Mouse (Mus musculus) adrenal gland, postnatal 36 days (tissue): ENCODE data around the gene Micu2. TPM values are rescaled to one million over a fixed set of nuclear protein-coding genes. Genes with fewer than 3 reads are reported as not detected.
"Not testable (repeated sequence)": the region's sequence is repeated elsewhere in the genome, so short reads cannot be mapped to it uniquely, and the experiment has no call there.

Source experiments
- DNase-seq, 2 experiments: peaks; one replicate each; pipeline ENCODE4 v3.0.0; 2021; ENCODE audit warnings: mixed read lengths in 1 of 2
- total RNA-seq, 2 experiments: library from RNA; stranded (reverse); gene quantifications; 2 replicates each; pipeline ENCODE4 v1.2.3; 2021

The Micu2 gene
- total RNA-seq, 2 experiments from 2014 or later: 49.9 to 72.6 TPM

- DNase-seq: not testable (repeated sequence)
Observed at GRCm38 (mm10) chr14:57896088-57896871, 102.8 kb downstream of the Micu2 start.

- peak; percentile 37 to 58 for DNase-seq
Observed at GRCm38 (mm10) chr14:57894346-57894745, 104.7 kb downstream of the Micu2 start.

GRCm38 (mm10) chr14:57892961-57893360 is 106.1 kb downstream of the Micu2 start:
- no peak for DNase-seq

- DNase-seq: peak; percentile 96 to 98
Observed at GRCm38 (mm10) chr14:57890011-57890842, 108.8 kb downstream of the Micu2 start, which contains the start of gene Zdhhc20. TSS of gene Zdhhc20 (minus strand) at chr14:57890276.

GRCm38 (mm10) chr14:57889541-57890010 is 109.5 kb downstream of the Micu2 start:
- DNase-seq: peak; percentile 45 to 64

GRCm38 (mm10) chr14:57887171-57887570 is 111.9 kb downstream of the Micu2 start:
- DNase-seq: no peak

- no peak for DNase-seq
Observed at GRCm38 (mm10) chr14:57886032-57886431, 113.0 kb downstream of the Micu2 start.

GRCm38 (mm10) chr14:57883341-57883740 is 115.7 kb downstream of the Micu2 start:
- peak; percentile 39 to 50 for DNase-seq

GRCm38 (mm10) chr14:57882720-57883119 is 116.3 kb downstream of the Micu2 start:
- DNase-seq: peak; percentile 25 to 30

GRCm38 (mm10) chr14:57881793-57882192 is 117.3 kb downstream of the Micu2 start:
- peak; percentile 89 for DNase-seq

- DNase-seq: no peak
Observed at GRCm38 (mm10) chr14:57881074-57881473, 118.0 kb downstream of the Micu2 start.

- no peak for DNase-seq
Observed at GRCm38 (mm10) chr14:57877921-57878320, 121.1 kb downstream of the Micu2 start.

GRCm38 (mm10) chr14:57866676-57867276 is 132.3 kb downstream of the Micu2 start:
- DNase-seq: no peak

Other genes starting within 250 kb of the Micu2 start
- 10 to 100 TPM; 51.6 to 59.1 TPM for gene Lats2, start 240.9 kb downstream of the Micu2 start, total RNA-seq
- 10 to 100 TPM; 59.7 to 68.0 TPM for gene Sap18, start 201.1 kb downstream of the Micu2 start, total RNA-seq
- 1 to 10 TPM in 1 of 2 experiments, under 1 TPM in 1; 0.82 to 1.5 TPM for gene Ska3, start 173.1 kb downstream of the Micu2 start, total RNA-seq
- gene Mrpl57, start 173.0 kb downstream of the Micu2 start, total RNA-seq: 100 to 1,000 TPM; 104 to 128 TPM
- gene Zdhhc20, start 109.0 kb downstream of the Micu2 start, total RNA-seq: 10 to 100 TPM; 36.6 to 50.5 TPM
- 10 to 100 TPM; 10.1 to 23.9 TPM for gene Fgf9, start 71.3 kb upstream of the Micu2 start, total RNA-seq